Mouse (Mus musculus): Measurements from ENCODE around the gene 1600014C23Rik. TPM values are rescaled to one million over a fixed set of nuclear protein-coding genes. Genes with fewer than 3 reads are reported as not detected.

The 1600014C23Rik gene
- total RNA-seq, 1 experiment from 2014 or later, result not detected

GRCm38 (mm10) chr17:45726249-45726648, 7.4 kb downstream of the 1600014C23Rik start:
- no peak for DNase-seq

- no peak for DNase-seq
Observed at GRCm38 (mm10) chr17:45724574-45724921, 9.1 kb downstream of the 1600014C23Rik start.

GRCm38 (mm10) chr17:45723732-45724573, 9.7 kb downstream of the 1600014C23Rik start:
- DNase-seq, result peak; percentile 77

DNA sequence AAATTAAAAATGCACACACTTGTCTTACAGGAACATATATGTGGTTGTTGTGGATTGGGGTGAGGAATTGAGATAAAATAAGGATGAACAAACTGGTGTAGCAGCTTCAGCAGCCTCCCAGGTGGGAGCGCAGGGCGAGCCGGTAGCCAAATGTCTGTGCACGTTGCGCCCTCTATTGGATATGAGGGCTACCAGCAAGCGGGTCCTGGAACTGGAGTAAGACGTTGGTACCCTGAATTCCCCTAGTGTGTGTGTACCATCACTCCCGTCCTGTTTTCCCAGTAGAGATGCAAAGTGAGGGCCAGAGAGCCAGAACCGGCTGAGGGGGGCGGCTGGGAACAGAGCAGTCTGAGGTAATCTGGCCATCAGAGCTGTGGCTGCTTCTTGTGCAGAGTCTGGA, 15.3 kb downstream of the 1600014C23Rik start:
- DNase-seq, result peak; percentile 70

- no peak for DNase-seq
Observed at GRCm38 (mm10) chr17:45711525-45711924, 22.1 kb downstream of the 1600014C23Rik start.

DNA sequence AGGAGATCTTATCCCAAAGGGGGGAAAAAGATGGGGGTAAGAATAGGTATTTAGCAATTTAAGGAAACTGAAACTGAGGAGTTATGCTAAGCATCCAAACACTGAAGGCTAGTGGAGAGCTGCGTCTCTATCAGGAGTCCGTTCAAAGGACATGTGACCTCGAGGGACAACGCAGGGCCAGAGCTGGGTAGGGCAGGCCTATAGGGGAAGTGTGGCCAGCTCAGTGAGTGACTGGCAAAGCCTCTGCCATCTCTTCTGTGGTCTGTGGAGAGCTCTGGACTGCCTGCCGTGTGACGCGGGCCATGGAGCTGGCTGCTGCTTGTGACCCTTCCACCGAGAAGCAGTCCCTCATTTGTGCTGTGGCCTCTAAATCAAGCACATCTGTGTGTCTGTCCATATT, 23.2 kb downstream of the 1600014C23Rik start:
- DNase-seq, result no peak

DNA sequence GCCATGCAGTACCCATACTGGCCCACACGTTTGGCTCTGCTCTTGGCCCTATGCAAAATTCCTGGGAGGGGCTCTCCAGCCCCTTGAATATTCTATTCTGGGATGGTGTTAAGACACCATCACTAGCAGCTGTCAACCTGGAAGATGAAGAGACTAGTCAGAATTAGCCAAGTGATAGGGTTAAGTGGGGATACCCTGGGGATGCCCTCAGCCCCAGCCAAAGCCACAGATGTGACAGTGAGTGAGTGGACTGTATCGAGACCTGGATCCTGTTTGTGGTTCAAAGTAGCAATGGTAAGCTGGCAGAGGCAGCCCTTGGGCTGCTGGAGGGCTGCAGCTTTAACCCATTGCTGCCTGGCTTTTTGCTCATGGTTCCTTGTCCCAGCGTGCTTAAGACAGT, 23.8 kb downstream of the 1600014C23Rik start:
- no peak for DNase-seq

GRCm38 (mm10) chr17:45708179-45708578, 25.5 kb downstream of the 1600014C23Rik start:
- DNase-seq, result no peak

GRCm38 (mm10) chr17:45707376-45707775, 26.3 kb downstream of the 1600014C23Rik start:
- no peak for DNase-seq

DNA sequence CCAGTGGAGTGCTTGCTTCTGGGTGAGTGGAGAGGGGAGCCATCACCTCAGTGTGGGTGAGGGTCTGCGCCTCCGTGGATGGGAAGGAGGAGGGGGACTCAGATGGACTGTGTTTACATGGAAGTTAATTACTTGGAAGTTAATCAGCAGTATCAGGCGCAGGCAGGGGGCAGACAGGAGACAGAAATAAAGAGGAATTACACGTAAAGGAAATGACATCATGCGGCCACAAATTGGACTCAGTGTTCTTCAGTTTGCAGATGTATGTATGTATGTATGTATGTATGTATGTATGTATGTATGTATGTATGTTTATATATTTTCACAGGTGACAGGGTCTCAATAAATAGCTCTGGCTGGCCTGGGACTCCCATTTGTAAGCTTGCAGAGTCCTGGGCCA, 26.8 kb downstream of the 1600014C23Rik start:
- DNase-seq, result no peak

- DNase-seq, result no peak
Observed at GRCm38 (mm10) chr17:45703187-45703586, 30.5 kb downstream of the 1600014C23Rik start.

GRCm38 (mm10) chr17:45702254-45702653, 31.4 kb downstream of the 1600014C23Rik start:
- DNase-seq, result no peak

GRCm38 (mm10) chr17:45701236-45701591, 32.4 kb downstream of the 1600014C23Rik start:
- DNase-seq, result no peak

DNA sequence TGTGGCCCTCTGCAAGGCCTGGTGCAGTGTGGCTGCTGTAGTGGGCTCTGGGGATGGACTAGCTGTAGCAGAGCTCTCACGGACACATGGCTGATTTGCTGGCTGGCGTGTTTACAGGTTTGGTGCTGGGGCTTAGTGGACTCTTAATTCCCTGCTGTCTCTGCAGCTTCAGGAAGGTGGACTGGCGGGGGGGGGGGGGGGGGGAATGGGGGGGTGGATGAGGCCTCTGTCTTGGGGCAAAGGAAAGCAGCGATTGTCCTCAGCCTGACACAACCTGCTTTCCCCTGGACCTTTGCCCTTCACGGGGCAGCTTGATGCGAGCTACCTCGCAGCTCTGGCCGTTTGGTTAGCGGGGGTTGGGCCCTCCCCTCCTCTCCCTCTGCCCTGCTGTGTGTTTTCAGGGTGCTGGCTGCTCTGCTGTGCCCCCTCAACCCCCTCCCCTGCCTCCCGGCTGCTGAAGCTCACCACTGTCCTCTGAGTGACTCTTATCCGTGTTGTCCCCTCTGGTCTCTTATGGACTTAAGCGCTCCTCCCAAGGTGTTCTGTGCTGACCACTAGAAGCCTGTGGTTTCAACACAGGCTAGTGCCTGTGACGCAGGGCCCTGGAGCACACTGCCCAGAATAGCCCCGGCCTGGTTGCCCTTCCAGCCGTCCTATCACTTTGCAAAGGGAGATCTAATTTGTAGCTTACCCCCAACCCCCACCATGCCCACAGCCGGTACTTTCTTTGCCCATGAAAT, 33.0 kb downstream of the 1600014C23Rik start:
- DNase-seq, result no peak

GRCm38 (mm10) chr17:45699039-45699740, 34.5 kb downstream of the 1600014C23Rik start:
- no peak for DNase-seq

DNA sequence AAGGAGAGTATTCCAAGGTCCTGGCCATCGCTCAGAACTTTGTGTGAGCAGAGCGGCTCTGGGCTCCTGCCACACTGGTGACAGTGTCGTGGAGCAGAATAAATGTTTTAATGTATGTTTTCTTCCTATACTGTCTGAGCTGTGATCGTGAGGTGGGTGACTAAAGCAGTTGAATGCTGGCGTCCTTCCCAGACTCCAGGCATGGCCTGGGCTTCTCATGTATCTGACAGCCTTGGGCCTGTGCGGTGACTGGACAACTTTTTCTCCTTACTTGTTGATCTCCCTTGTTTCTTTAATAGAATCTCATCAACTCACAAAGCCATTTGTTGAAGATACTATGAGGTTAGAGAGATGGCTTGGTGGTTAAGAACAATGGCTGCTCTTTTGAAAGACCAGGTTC, 35.3 kb downstream of the 1600014C23Rik start:
- DNase-seq, result no peak

- DNase-seq, result no peak
Observed at GRCm38 (mm10) chr17:45696981-45697380, 36.7 kb downstream of the 1600014C23Rik start.

DNA sequence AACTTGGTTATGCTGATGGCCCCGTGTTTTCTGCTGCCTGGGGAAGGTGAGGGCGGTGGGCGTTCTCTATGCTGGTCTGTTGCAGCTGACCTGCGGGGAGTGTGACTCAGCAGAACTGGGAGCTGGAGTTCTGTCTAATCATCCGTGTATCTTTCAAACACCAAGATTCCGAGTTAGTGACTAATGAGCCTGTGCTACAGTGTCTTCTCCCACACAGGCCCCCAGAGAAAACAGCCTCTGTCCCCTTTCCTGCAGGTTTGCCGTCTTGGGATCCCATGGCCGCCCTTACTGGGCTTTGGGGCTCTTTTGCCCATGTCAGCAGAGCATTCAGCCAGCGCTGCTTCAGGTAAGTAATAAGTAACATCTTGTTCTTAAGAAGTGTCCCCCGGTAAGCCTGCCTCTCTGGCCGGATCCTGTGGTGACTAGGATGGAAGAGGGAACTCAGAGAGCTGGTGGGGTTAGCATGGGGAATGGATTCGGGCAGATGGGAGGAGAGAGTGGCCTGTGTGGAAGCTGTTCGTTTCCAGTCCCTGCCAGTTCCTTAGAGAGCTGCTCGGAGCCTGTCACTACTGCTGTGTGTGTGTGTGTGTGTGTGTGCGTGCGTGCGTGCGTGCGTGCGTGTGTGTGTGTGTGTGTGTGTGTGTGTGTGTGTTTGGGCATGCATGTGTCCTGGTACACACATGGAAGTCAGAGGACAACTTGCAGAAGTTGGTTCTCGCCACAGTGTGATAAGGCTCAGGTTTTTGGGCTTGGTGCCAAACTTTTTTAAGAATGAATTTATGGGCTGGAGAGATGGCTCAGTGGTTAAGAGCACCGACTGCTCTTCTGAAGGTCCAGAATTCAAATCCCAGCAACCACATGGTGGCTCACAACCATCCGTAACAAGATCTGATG, 38.2 kb downstream of the 1600014C23Rik start:
- no peak for DNase-seq

- no peak for DNase-seq
Observed at GRCm38 (mm10) chr17:45693812-45694565, 39.7 kb downstream of the 1600014C23Rik start.

GRCm38 (mm10) chr17:45692159-45692558, 41.5 kb downstream of the 1600014C23Rik start:
- DNase-seq, result no peak

GRCm38 (mm10) chr17:45690044-45690443, 43.6 kb downstream of the 1600014C23Rik start:
- no peak for DNase-seq

Data from adrenal gland, postnatal 25 days (tissue).